Mouse (Mus musculus) embryonic facial prominence, embryonic 11.5 days (tissue): Measurements from ENCODE around the gene Unc13d. TPM values are rescaled to one million over a fixed set of nuclear protein-coding genes. Genes with fewer than 3 reads are reported as not detected.
"Not testable (repeated sequence)": the region's sequence is repeated elsewhere in the genome, so short reads cannot be mapped to it uniquely, and the experiment has no call there.

ENCODE experiments used
- ATAC-seq: fragments of 200-750 bp; cut with Nextera tagmentation; replicated peaks from 2 replicates; pipeline ENCODE4 v1.8.0; 2017; ENCODE audit warnings: low read depth; ENCODE audit not compliant: insufficient number of reproducible peaks, low FRiP score, low TSS enrichment
- DNase-seq: peaks from one replicate; pipeline ENCODE4 v3.0.0-alpha.2; 2015; ENCODE audit warnings: low spot score
- H3K27ac ChIP-seq: fragments of 300-500 bp; sonication (generic); replicated peaks from 2 replicates; pipeline ENCODE4 v1.5.1; 2014; ENCODE audit warnings: mild to moderate bottlenecking, low read depth, low read length, control low read depth
- H3K27me3 ChIP-seq: fragments of 300-500 bp; sonication (generic); 2 replicates; pipeline ENCODE4 v1.6.1; 2014; ENCODE audit warnings: mild to moderate bottlenecking, low read length, moderate library complexity, mixed read lengths; ENCODE audit not compliant: control insufficient read depth, insufficient read depth
- H3K36me3 ChIP-seq: fragments of 300-500 bp; sonication (generic); replicated peaks from 2 replicates; pipeline ENCODE4 v1.6.1; 2014; ENCODE audit warnings: low read depth, mild to moderate bottlenecking, low read length, moderate library complexity, mixed read lengths; ENCODE audit not compliant: control insufficient read depth, insufficient read depth
- H3K4me1 ChIP-seq: fragments of 300-500 bp; sonication (generic); 2 replicates; pipeline ENCODE4 v1.6.1; 2014; ENCODE audit warnings: low read length, mixed read lengths; ENCODE audit not compliant: control insufficient read depth, insufficient read depth
- H3K4me2 ChIP-seq: fragments of 300-500 bp; sonication (generic); 2 replicates; pipeline ENCODE4 v1.6.1; 2014; ENCODE audit warnings: low read depth, mild to moderate bottlenecking, control low read depth, low read length, moderate library complexity
- H3K4me3 ChIP-seq: fragments of 300-500 bp; sonication (generic); 2 replicates; pipeline ENCODE4 v1.5.1; 2014; ENCODE audit warnings: low read depth, low read length, control low read depth
- H3K9ac ChIP-seq: fragments of 300-500 bp; sonication (generic); replicated peaks from 2 replicates; pipeline ENCODE4 v1.6.1; 2014; ENCODE audit warnings: mild to moderate bottlenecking, control low read depth, low read length
- H3K9me3 ChIP-seq: fragments of 300-500 bp; sonication (generic); replicated peaks from 2 replicates; pipeline ENCODE4 v1.6.1; 2016; ENCODE audit warnings: mild to moderate bottlenecking, low read length, inconsistent platforms, mixed read lengths; ENCODE audit not compliant: control insufficient read depth
- WGBS: fragments of 180-500 bp; shearing (Covaris S2); extraction: QIAGEN DNeasy Blood & Tissue Kit; methylation state at CpG from one replicate; pipeline ENCODE4 v1.1.7; 2014; 5-methylcytosine and 5-hydroxymethylcytosine counted together
- polyA plus RNA-seq: library from polyadenylated mRNA; unstranded; fragments of >200 nt; fragmentation: Nextera tagmentation; extraction: Ambion mirVana; gene quantifications from 2 replicates; pipeline ENCODE4 v1.2.1, GENCODE M21; 2014

The Unc13d gene
- 0.71 and 1.2 TPM in 2 replicates for polyA plus RNA-seq

DNA sequence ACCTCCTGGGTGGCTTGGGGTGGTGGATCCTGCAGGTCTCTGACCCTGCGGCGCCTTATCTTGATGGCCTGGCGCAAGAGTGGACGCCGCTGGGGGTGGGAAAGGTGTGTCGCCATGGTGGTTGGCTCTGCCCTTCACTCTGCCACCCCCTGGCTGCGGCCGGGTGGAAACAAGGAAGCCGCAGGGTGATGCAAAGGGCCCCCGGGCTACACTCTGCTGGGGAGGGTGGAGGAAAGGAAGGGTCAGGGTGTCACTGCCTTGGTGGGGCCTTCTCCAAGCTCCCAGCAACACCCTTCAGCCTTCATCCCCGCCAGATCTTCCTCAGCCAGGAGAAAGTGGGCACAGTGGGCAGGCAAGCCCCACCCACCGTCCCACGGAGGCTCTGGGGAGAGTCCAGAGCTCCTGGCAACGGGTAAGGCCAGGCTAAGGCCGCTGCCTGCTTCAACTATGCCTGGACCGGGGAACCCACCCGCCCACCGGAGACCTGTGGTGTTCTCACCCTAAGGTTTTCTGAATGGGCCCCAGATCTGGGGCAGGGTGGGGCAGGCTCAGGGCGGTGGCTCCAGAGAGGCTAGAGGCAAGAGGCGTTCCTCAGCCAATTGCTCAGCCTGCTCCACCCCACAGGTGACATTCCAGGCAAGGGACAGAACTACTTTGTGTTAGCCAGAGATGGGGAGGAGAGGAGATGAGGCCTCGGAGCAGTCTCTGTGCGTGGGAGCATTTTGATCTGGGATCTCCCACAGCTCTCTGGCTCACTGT, at the start of gene Unc13d:
Gene Unc13d, minus strand, starts transcription at position 516 of the 759 bp plus-strand sequence.
- Histone ChIP-seq H3K27ac (0 out of 2 replicates have a peak within 1 kb of the TSS, but pooled peaks have one; percentile 14), H3K4me3 (peak within 1 kb of the TSS; percentile 15; the same call in 1 of the 2 replicates), H3K4me2 (peak within 1 kb of the TSS; percentile 49), H3K9ac (peak within 1 kb of the TSS; percentile 32; the same call in 1 of the 2 replicates), H3K4me1 (no peaks in the 10 kb centered on the region), H3K9me3 (no peaks in the 10 kb centered on the region), H3K36me3 (no peaks in the 10 kb centered on the region; the same call in none of the 2 replicates), H3K27me3 (no peaks in the 10 kb centered on the region)
- ATAC-seq (no peak), DNase-seq (no peak)
- WGBS, result 71% methylated on average over 22 of the region's 22 CpGs

DNA sequence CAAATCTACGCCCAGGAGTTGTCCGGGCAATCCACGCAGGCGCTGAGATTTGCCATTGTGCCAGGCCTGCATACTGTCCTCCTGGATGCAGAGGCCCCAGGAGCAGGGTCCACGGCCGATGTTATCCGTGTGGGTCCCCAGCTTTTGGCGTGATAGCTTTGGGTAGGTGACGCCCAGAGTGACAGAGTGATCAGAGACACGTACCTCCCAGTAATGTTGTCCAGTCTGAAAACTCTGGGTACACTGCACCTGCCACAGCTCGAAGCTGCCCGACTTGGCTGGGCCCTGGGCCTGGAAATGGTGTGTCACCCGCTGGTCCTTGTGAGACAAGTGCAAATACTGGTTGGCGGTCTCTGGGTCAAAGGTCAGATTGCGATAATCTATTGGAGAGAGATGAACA, 48.5 kb upstream of the Unc13d start:
- no peak for DNase-seq
- Histone ChIP-seq H3K9me3 (no peaks in the 10 kb centered on the region), H3K27me3 (no peaks in the 10 kb centered on the region), H3K9ac (no peak overlapping the region), H3K4me3 (no peak overlapping the region), H3K4me1 (peaks cover 7% of the 10 kb centered on the region; the same call in 1 of the 2 replicates), H3K4me2 (no peak overlapping the region), H3K36me3 (peaks cover 4% of the 10 kb centered on the region), H3K27ac (no peak overlapping the region)
- WGBS, result 95% methylated on average over 15 of the region's 15 CpGs
- no peak for ATAC-seq

DNA sequence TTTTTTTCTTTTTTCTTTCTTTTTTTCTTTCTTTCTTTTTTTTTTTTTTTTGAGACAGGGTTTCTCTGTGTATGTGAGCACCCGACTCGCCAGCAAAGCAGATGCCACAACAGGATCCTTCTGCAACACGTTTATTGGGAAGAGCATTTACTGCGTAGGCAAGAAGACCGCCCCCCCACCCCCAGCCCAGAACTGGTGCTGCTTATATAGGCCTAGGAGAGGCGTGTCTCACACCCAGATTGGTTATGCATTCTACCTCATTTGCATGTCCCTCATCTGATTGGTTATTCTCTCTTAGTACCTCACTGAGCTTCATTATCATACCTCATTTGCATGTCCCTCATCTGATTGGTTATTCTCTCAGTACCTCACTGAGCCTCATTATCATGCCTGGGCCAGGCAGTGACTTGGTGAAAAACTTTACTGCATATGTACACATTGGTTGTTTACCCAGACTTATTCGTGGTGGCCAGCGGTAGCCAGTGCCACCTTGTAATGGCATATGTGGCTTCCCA, 44.0 kb upstream of the Unc13d start:
- not testable (repeated sequence) for ATAC-seq, H3K4me1 ChIP-seq, H3K27me3 ChIP-seq, DNase-seq, H3K4me3 ChIP-seq, H3K9ac ChIP-seq, H3K36me3 ChIP-seq, H3K9me3 ChIP-seq, H3K27ac ChIP-seq, H3K4me2 ChIP-seq
- WGBS, result 93% methylated on average over 8 of the region's 8 CpGs

DNA sequence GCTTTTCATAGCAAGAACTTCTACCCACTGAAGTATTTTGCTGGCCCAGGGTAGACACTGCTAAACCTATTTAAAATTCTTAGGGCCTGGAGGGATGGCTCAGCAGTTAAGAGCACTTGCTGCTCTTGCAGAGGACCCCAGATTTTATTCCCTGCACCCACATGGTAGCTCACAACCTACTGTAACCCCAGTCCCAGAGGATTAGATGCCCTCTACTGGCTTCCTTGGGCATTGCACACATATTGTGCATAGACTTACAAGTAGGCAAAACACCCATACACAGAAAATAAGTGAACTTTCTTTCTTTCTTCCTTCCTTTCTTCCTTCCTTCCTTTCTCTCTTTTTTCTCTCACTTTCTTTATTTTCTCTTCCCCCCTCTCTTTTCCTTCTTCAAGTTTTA, 40.1 kb upstream of the Unc13d start:
- Histone ChIP-seq H3K9me3 (no peaks in the 10 kb centered on the region), H3K36me3 (no peaks in the 10 kb centered on the region), H3K27me3 (no peaks in the 10 kb centered on the region), H3K4me1 (no peaks in the 10 kb centered on the region), H3K9ac (no peak overlapping the region), H3K4me2 (no peak overlapping the region), H3K27ac (no peak overlapping the region), H3K4me3 (no peak overlapping the region)
- no peak for DNase-seq
- ATAC-seq, result no peak

DNA sequence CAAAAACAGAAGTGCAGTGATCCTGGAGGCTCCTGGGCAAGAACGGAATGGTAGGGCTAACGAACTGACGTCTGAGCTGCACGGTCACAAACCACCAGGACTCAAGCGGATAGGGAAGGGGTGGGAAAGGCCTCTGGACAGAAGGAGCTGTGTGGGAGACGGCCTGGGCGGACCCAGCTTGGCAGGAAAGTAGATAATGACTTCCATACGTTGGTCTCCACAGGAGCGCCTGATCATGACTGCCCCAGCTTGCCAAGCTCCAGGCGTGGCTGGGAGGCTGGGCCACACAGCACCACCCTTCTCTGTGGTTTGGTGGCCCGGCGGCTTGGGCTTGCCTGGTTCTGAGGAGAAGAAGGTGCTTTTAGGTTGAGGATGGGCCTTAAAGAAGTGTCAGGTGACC, 39.5 kb upstream of the Unc13d start:
- H3K27me3 ChIP-seq, result no peaks in the 10 kb centered on the region
- H3K9ac ChIP-seq, result no peak overlapping the region
- ATAC-seq (no peak), DNase-seq (peak; percentile 64)
- H3K4me3 ChIP-seq, result no peak overlapping the region
- H3K27ac ChIP-seq, result 0 out of 2 replicates have a peak overlapping the region, but pooled peaks have one; percentile 13
- no peaks in the 10 kb centered on the region for H3K36me3 ChIP-seq
- H3K4me1 ChIP-seq, result no peaks in the 10 kb centered on the region
- H3K9me3 ChIP-seq, result no peaks in the 10 kb centered on the region
- 40% methylated on average over 12 of the region's 12 CpGs for WGBS
- no peak overlapping the region for H3K4me2 ChIP-seq

DNA sequence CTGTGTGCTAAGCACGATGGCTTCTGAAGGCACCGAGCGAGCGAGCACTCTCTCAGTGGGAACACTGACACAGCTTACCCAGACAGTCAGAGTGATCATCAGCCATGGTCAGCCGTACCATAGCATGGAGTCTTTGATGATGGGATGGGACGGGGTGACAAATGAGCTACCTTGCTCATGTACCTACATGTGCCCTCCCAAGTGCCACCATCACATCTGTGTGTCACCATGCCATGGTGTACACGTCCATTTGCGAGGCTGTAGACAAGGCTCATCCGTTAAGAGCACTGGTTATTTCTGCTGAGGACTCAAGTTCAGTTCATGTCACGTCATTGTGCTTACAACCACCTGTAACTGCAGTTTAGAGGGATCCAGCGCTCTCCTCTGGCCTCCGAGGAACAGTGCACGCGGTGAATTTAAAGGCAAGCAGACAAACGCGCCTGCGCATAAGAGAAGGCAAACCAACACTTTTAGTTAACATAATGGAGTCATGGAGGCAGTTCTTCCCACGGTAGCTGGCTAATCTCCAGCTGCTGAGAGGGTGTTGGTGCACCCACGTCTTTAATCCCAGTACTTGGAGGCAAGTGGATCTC, 33.9 kb upstream of the Unc13d start:
- no peaks in the 10 kb centered on the region for H3K9me3 ChIP-seq
- no peak overlapping the region for H3K27ac ChIP-seq
- H3K27me3 ChIP-seq, result peaks cover 50% of the 10 kb centered on the region
- H3K36me3 ChIP-seq, result no peaks in the 10 kb centered on the region
- H3K9ac ChIP-seq, result no peak overlapping the region
- H3K4me1 ChIP-seq, result peaks cover 11% of the 10 kb centered on the region
- DNase-seq (no peak), ATAC-seq (no peak)
- H3K4me3 ChIP-seq, result no peak overlapping the region
- no peak overlapping the region for H3K4me2 ChIP-seq
- 86% methylated on average over 19 of the region's 19 CpGs for WGBS

DNA sequence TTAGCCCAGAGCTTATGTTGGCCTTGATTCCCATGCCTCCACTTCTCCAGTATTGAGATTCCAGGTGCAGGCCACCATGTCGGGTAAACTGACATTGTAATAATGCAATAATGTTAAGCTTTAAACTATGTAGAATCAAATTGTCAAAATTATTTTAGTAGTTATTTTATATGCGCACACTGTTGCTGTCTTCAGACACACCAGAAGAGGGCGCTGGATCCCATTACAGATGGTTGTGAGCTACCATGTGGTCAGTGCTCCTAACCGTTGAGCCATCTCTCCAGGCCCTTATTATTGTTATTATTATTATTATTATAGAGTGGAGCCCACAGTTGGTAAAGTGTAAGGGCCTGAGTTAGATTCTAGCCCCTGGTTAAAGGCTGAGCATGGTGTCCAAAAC, 33.3 kb upstream of the Unc13d start:
- DNase-seq (no peak), ATAC-seq (no peak)
- Histone ChIP-seq H3K36me3 (no peaks in the 10 kb centered on the region), H3K9ac (no peak overlapping the region), H3K9me3 (no peaks in the 10 kb centered on the region), H3K27me3 (peaks cover 53% of the 10 kb centered on the region), H3K4me3 (no peak overlapping the region), H3K4me2 (no peak overlapping the region), H3K27ac (no peak overlapping the region), H3K4me1 (peaks cover 11% of the 10 kb centered on the region)
- 74% methylated on average over 4 of the region's 4 CpGs for WGBS

DNA sequence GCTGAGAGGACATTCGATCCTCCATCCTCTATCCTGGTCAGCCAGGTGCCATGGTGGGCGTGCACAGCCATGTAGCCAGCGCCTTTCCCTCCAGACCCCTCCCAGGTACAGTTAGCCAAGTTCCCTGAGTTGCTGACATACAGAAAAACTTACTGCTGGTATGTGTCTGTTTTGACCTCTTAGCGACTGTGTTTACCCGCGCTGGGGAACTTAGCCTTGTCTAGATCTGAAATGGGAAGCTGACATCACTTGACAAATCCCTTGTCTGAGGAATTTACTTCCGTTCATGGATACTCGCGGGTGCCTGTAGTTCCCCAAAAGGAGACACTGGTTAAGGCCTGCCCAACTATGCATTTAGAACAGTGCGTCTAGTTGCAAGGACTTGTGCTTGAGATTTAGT, 32.8 kb upstream of the Unc13d start:
- Histone ChIP-seq H3K4me1 (peaks cover 11% of the 10 kb centered on the region), H3K27ac (no peak overlapping the region), H3K9ac (no peak overlapping the region), H3K4me2 (peak overlapping the region; percentile 49), H3K4me3 (peak overlapping the region; percentile 36; the same call in 1 of the 2 replicates), H3K9me3 (no peaks in the 10 kb centered on the region), H3K27me3 (peaks cover 53% of the 10 kb centered on the region), H3K36me3 (no peaks in the 10 kb centered on the region)
- DNase-seq, result no peak
- 28% methylated on average over 10 of the region's 10 CpGs for WGBS
- ATAC-seq, result no peak
